Mouse (Mus musculus): Measurements from ENCODE around the gene Tmem163.

DNA sequence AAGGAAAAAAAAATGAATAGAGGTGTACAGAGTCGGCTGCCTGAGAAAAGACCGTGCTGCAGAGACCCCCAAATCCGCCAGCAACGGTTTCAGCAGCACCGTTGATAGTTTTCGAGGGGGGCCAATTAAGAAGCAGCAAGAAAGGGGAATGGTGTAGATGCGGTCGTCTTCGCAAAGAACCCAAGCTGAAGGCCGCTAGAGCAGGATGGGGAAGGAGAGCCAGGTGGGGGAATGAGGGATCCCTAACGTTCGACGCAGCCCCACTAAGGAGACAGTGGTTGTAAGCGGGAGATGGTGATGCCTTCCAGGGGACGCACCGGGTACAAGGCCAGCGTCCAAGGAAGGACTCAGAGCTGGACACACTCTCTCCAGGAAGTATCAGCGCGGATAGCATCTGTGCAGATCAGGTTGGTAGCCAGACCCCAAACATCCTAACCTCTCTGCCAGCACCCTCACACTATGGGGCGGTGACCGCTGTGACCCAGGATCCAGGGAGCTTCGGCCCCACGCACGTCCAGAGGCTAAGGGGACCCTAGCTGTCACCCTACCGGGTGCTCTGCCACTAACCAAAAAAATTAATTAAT is 2.7 kb downstream of the Tmem163 start:
- TF ChIP-seq CTCF (IDR thresholded peaks at IDR 0.05; ENCODE audit: extremely low read depth, insufficient read depth, insufficient read length, insufficient replicate concordance) (no peak), POLR2A (IDR thresholded peaks at IDR 0.05; ENCODE audit: low read depth, low read length) (no peak)
